Mouse (Mus musculus) stomach, postnatal 0 days (tissue): ENCODE measurements around the gene Abcb8. TPM values are rescaled to one million over a fixed set of nuclear protein-coding genes. Genes with fewer than 3 reads are reported as not detected.

ENCODE experiments used
- ATAC-seq: fragments of 200-750 bp; cut with Nextera tagmentation; 2 replicates; pipeline ENCODE4 v1.8.0; 2017; ENCODE audit not compliant: low FRiP score, low TSS enrichment
- DNase-seq: peaks from one replicate; pipeline ENCODE4 v3.0.0-alpha.2; 2016; ENCODE audit warnings: low spot score
- H3K27ac ChIP-seq: fragments of 300-500 bp; sonication (generic); replicated peaks from 2 replicates; pipeline ENCODE4 v1.5.1; 2014; ENCODE audit warnings: mild to moderate bottlenecking, control low read depth
- H3K27me3 ChIP-seq: fragments of 300-500 bp; sonication (generic); 2 replicates; pipeline ENCODE4 v1.6.1; 2014; ENCODE audit warnings: low read length; ENCODE audit not compliant: control insufficient read depth, insufficient read depth
- H3K36me3 ChIP-seq: fragments of 300-500 bp; sonication (generic); 2 replicates; pipeline ENCODE4 v1.6.1; 2014; ENCODE audit warnings: low read length, mixed read lengths; ENCODE audit not compliant: control insufficient read depth, insufficient read depth
- H3K4me1 ChIP-seq: fragments of 300-500 bp; sonication (generic); replicated peaks from 2 replicates; pipeline ENCODE4 v1.6.1; 2014; ENCODE audit warnings: antibody characterized with exemption; ENCODE audit not compliant: control insufficient read depth, insufficient read depth
- H3K4me2 ChIP-seq: fragments of 300-500 bp; sonication (generic); replicated peaks from 2 replicates; pipeline ENCODE4 v1.6.1; 2014; ENCODE audit warnings: low read depth, mild to moderate bottlenecking, control low read depth, moderate library complexity
- H3K4me3 ChIP-seq: fragments of 300-500 bp; sonication (generic); 2 replicates; pipeline ENCODE4 v1.5.1; 2014; ENCODE audit warnings: low read depth, low read length, control low read depth
- H3K9ac ChIP-seq: fragments of 300-500 bp; sonication (generic); 2 replicates; pipeline ENCODE4 v1.6.1; 2014; ENCODE audit warnings: mild to moderate bottlenecking, low read length, control low read depth, mixed read lengths
- H3K9me3 ChIP-seq: fragments of 300-500 bp; sonication (generic); 2 replicates; pipeline ENCODE4 v1.6.1; 2016; ENCODE audit warnings: low read length; ENCODE audit not compliant: control insufficient read depth
- CTCF ChIP-seq: IDR thresholded peaks from 2 replicates; pipeline ENCODE4 v1.5.1; 2016; ENCODE audit warnings: antibody characterized with exemption, low read depth, mild to moderate bottlenecking, moderate library complexity
- EP300 ChIP-seq: optimal IDR thresholded peaks from 2 replicates; pipeline ENCODE3; 2016; ENCODE audit warnings: antibody characterized with exemption
- WGBS: fragments of 180-500 bp; shearing (Covaris S2); extraction: QIAGEN DNeasy Blood & Tissue Kit; methylation state at CpG from one replicate; pipeline ENCODE4 v1.1.7; 2014; 5-methylcytosine and 5-hydroxymethylcytosine counted together
- polyA plus RNA-seq: library from polyadenylated mRNA; unstranded; fragments of >200 nt; fragmentation: Nextera tagmentation; extraction: Ambion mirVana; gene quantifications from 2 replicates; pipeline ENCODE4 v1.2.1, GENCODE M21; 2015

The Abcb8 gene
- polyA plus RNA-seq, 1 experiment from 2014 or later = 29.3 TPM

GRCm38 (mm10) chr5:24453985-24454303 lies 60.5 kb downstream of the Abcb8 start:
- ATAC-seq (no peak), DNase-seq (no peak)
- Histone ChIP-seq H3K4me1 (no peaks in the 10 kb centered on the region; the same call in 1 of the 2 replicates), H3K27me3 (no peaks in the 10 kb centered on the region), H3K27ac (peak overlapping the region; percentile 35; the same call in 1 of the 2 replicates), H3K9ac (0 out of 2 replicates have a peak overlapping the region, but pooled peaks have one; percentile 23), H3K4me2 (peak overlapping the region; percentile 97), H3K4me3 (no peak overlapping the region; the same call in 1 of the 2 replicates), H3K36me3 (no peaks in the 10 kb centered on the region), H3K9me3 (no peaks in the 10 kb centered on the region)
- TF ChIP-seq CTCF (no peak), EP300 (no peak)
- 9% methylated on average over 2 of the region's 2 CpGs for WGBS

DNA sequence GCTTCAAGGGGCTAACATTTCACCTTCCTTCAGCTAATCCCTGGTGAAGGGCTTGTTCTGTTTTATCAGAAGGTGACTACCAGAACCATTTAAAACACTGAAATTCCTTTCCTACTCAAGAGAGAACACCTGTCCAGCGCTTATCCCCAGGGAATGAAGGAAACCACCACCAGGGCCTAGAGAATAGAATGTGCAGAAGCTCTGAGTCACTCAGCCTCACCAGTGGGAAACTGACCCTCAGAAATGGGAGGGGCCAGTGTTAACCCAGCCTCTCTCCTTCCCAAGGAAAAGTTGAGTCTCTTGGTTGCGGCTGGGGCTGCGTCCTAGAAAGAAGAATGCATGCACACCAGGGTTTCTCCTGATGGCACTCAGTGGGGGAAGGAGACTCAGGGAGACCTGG lies 61.6 kb downstream of the Abcb8 start:
- no peak for DNase-seq
- H3K4me2 ChIP-seq = no peak overlapping the region
- TF ChIP-seq CTCF (no peak), EP300 (no peak)
- 35% methylated on average over 3 of the region's 3 CpGs for WGBS
- H3K27me3 ChIP-seq = no peaks in the 10 kb centered on the region
- ATAC-seq = no peak
- H3K9ac ChIP-seq = no peak overlapping the region
- no peak overlapping the region for H3K4me3 ChIP-seq
- no peaks in the 10 kb centered on the region for H3K36me3 ChIP-seq
- H3K27ac ChIP-seq = 0 out of 2 replicates have a peak overlapping the region, but pooled peaks have one; percentile 45
- H3K9me3 ChIP-seq = no peaks in the 10 kb centered on the region
- H3K4me1 ChIP-seq = no peaks in the 10 kb centered on the region; the same call in 1 of the 2 replicates

DNA sequence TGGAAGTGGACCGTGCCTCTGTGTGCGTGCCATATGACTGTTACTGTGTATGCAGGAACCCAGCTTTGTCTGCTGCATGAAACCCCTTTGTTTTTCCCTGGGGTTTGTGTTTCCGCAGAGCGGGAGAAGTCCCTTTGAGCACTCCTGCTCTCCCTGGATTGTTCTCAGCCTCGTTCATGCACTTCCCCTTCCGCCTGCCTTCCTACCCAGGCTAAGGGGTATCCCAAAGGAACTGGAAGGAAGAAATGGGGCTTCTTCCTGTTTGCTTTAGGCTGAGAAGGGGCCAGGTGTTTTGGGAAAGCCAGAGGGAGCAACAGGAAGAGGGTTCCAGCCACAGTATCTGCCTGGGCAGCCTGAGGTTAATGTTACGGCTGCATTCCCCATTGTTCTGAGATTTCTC lies 62.1 kb downstream of the Abcb8 start:
- WGBS = 58% methylated on average over 7 of the region's 7 CpGs
- no peak for TF ChIP-seq EP300
- no peak for TF ChIP-seq CTCF
- Histone ChIP-seq H3K4me1 (no peaks in the 10 kb centered on the region; the same call in 1 of the 2 replicates), H3K4me3 (no peak overlapping the region), H3K27ac (no peak overlapping the region), H3K4me2 (no peak overlapping the region), H3K9ac (no peak overlapping the region), H3K27me3 (no peaks in the 10 kb centered on the region), H3K36me3 (no peaks in the 10 kb centered on the region), H3K9me3 (no peaks in the 10 kb centered on the region)
- no peak for DNase-seq
- no peak for ATAC-seq

Other genes with a start within 250 kb of the Abcb8 start
- gene Nupl2, start 228.7 kb upstream of the Abcb8 start, polyA plus RNA-seq = 8.2 and 8.7 TPM in 2 replicates
- 3.7 and 3.8 TPM in 2 replicates for gene Kcnh2, start 42.1 kb upstream of the Abcb8 start, polyA plus RNA-seq
- gene Nos3, start 28.9 kb upstream of the Abcb8 start, polyA plus RNA-seq = 3.1 and 3.2 TPM in 2 replicates
- gene Atg9b, start 1.5 kb upstream of the Abcb8 start, polyA plus RNA-seq = 4.1 and 5.8 TPM in 2 replicates
- 0.10 TPM in 1 of 2 replicates, not detected in the other for gene Asic3, start 19.7 kb downstream of the Abcb8 start, polyA plus RNA-seq
- 29.3 and 30.5 TPM in 2 replicates for gene Cdk5, start 29.9 kb downstream of the Abcb8 start, polyA plus RNA-seq
- 34.3 and 37.8 TPM in 2 replicates for gene Slc4a2, start 30.2 kb downstream of the Abcb8 start, polyA plus RNA-seq
- gene Fastk, start 51.6 kb downstream of the Abcb8 start, polyA plus RNA-seq = 66.6 and 67.9 TPM in 2 replicates
- 20.9 and 21.1 TPM in 2 replicates for gene Tmub1, start 54.2 kb downstream of the Abcb8 start, polyA plus RNA-seq
- gene Agap3, start 58.5 kb downstream of the Abcb8 start, polyA plus RNA-seq = 21.9 and 26.5 TPM in 2 replicates
- 0.02 TPM in 1 of 2 replicates, not detected in the other for gene Gbx1, start 133.5 kb downstream of the Abcb8 start, polyA plus RNA-seq
- 0.21 and 0.25 TPM in 2 replicates for gene Asb10, start 147.3 kb downstream of the Abcb8 start, polyA plus RNA-seq
- gene 4931409K22Rik, start 163.1 kb downstream of the Abcb8 start, polyA plus RNA-seq = 0.08 TPM in 1 of 2 replicates, not detected in the other
- 45.2 and 45.3 TPM in 2 replicates for gene Abcf2, start 183.8 kb downstream of the Abcb8 start, polyA plus RNA-seq
- 18.2 and 19.2 TPM in 2 replicates for gene Chpf2, start 193.1 kb downstream of the Abcb8 start, polyA plus RNA-seq
- 13.3 and 17.8 TPM in 2 replicates for gene Smarcd3, start 230.7 kb downstream of the Abcb8 start, polyA plus RNA-seq